Mouse (Mus musculus): ENCODE results near the gene Cdkn3.
"Not testable (repeated sequence)": the region's sequence is repeated elsewhere in the genome, so short reads cannot be mapped to it uniquely, and the experiment has no call there.

Gene Cdkn3

GRCm38 (mm10) chr14:46760355-46761029, at the start of gene Cdkn3:
Cdkn3 (plus strand) TSS chr14:46760541.
- DNase-seq, result peak; percentile 97

DNA sequence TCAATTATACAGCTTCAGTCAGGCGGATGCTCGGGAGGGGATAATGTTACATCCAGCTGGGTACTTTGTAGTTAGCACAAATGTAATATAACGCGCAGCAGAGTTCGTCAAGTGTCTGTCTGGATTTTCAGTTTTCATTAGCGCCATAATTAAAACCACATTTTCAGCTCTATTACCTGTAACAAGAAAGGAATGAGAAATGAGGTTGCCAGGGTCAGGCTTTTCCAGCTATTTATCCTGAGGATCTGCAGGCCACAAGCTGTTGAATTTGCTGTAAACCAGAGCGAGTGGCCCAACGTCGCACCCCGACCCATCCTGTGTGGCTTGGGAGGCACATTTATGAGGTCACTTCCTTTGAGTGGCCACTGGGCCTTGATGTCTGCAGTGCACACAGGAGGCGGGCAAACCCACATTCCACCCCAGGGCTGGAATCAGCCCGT, 41.8 kb upstream of the Cdkn3 start:
- DNase-seq, result no peak

GRCm38 (mm10) chr14:46722031-46722430, 38.3 kb upstream of the Cdkn3 start:
- DNase-seq, result peak; percentile 82

- DNase-seq, result peak; percentile 50
Observed at GRCm38 (mm10) chr14:46723828-46724227, 36.5 kb upstream of the Cdkn3 start.

GRCm38 (mm10) chr14:46724941-46725340, 35.4 kb upstream of the Cdkn3 start:
- no peak for DNase-seq

DNA sequence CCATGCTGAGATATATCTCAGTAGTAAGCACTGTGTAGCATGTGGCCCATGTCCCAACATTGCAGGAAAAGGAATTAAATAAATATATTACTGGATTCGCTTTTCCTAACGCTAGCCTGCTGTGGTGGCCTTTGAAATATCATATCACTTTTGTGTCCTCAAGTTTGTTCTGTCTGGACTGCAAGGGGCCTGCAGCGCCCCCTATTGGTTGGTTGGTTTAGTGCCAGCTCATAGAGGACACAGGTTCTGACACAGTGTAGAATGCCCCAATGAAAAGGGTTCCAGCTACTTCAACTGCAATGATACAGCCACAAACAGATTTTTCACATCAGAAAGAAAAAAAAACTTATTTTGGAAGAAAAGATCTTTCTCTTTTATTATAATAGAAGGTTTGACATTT, 34.6 kb upstream of the Cdkn3 start:
- peak; percentile 22 for DNase-seq

GRCm38 (mm10) chr14:46734262-46734661, 26.1 kb upstream of the Cdkn3 start:
- DNase-seq, result peak; percentile 6

- DNase-seq, result peak; percentile 15
Observed at GRCm38 (mm10) chr14:46734761-46735455, 25.4 kb upstream of the Cdkn3 start.

GRCm38 (mm10) chr14:46736366-46736765, 24.0 kb upstream of the Cdkn3 start:
- DNase-seq, result no peak

- not testable (repeated sequence) for DNase-seq
Observed at GRCm38 (mm10) chr14:46737346-46737745, 23.0 kb upstream of the Cdkn3 start.

GRCm38 (mm10) chr14:46742674-46743073, 17.7 kb upstream of the Cdkn3 start:
- no peak for DNase-seq

- no peak for DNase-seq
Observed at GRCm38 (mm10) chr14:46745413-46745812, 14.9 kb upstream of the Cdkn3 start.

DNA sequence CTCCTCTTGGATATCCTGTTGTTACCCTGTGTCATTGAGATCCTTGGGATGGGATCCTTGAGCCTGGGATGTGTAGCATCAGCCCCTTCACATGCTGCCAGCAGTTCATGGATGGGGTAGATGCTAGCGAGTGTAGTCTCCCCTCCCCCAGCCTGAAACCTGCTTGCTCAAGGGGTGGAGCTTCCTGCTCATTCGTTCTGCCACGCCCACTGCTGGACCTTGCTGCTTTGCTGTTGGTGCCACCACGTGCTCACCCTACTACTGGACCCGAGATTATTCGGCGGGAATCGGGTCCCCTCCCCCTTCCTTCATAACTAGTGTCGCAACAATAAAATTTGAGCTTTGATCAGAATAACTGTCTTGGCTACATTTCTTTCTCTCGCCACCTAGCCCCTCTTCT, 6.0 kb upstream of the Cdkn3 start:
- DNase-seq, result not testable (repeated sequence)

DNA sequence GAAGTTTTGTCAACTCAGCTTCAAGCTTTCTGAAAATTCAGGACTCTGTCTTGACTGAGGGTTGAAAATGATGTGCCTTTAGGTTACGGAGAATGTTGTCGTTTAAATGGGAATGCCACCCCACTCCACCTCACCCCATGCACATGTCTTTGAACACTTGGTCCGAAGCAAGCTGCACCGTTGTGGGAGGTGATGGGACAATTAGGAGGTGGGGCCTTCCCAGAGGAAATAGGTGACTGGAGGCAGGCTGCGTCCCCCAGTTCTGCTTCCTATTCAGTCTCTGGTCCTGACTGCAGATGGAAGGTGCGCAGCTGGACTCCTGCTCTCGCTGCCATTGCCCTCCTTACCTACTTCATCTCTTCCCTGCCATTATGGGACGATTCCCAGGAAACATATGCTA, 4.5 kb upstream of the Cdkn3 start:
- DNase-seq, result no peak

DNA sequence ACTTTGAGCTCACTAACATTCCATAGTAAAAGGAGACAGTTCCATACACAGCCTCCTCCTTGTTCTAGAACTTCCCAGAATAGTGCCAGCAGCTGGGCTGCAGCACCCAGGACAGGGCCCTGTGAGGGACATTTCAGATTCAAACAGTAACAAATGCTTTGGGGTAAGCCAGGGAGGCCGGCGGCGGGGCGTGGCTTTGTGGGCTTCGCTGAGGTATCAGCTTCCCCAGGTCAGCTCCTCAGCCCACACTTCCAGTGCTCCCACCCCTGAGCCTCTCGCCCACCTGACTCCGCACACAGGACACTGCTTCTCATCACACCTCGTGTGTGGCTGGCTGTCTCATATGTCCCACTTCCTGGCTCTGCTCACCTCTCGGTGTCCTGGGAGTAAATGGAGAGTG, 2.6 kb upstream of the Cdkn3 start:
- DNase-seq, result no peak

DNA sequence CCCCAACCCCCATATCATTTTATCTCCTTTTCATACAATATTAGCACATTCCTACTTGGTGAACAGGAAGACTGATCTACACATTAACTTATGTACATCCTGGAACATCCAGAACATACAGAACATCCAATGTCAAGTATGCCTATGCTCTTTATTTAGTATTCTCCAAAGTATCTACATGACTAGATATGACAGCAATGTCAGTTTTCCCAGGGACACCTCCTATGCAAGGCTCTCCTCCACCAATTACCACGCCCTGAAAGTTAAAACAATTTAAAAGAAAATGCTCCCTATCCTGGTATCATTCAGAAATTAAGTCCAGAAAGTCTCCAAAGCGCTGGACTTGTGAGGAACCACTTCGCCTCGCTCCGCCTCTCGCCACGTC, 379 bp upstream of the Cdkn3 start:
- no peak for DNase-seq

DNA sequence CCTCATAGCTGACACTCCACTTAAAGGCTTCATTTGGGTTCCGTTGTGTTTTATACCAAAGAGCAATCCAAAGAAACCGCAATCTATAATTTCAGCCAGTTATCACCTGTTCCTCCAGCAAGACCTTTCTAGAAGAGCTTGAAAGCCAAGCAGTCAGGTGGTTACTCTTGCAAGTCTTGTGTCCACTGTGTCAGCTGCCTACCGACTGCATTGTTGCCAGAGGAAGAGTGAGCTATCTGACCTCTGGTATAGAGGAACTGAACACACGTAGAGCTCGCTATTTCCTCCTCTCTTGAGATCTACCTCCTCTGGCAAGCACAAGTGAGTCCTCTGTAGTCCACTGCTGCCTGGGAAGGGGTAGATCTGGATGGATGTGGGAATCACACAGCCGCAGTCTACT, 845 bp downstream of the Cdkn3 start:
- peak; percentile 8 for DNase-seq

- no peak for DNase-seq
Observed at GRCm38 (mm10) chr14:46767116-46767515, 6.8 kb downstream of the Cdkn3 start.

DNA sequence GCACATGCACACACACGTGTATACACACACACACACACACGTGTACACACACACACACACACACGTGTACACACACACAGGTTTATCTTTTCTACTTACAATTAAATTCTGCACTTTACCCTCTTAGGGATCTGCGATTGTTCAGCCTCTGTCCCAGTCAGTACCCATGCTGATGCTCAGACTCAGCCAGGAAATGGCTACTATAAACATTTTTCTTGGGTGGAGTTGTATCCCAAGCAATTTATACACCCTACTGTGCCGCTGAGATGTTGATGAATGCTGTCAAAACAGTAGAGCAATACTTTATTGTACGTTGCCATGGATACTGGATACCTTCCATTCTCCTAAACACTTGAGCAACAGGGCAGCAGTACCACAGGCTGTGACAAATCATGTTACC, 9.7 kb downstream of the Cdkn3 start:
- peak; percentile 20 for DNase-seq

- DNase-seq, result no peak
Observed at GRCm38 (mm10) chr14:46778756-46779155, 18.4 kb downstream of the Cdkn3 start.

GRCm38 (mm10) chr14:46779217-46779616, 18.9 kb downstream of the Cdkn3 start:
- no peak for DNase-seq

- no peak for DNase-seq
Observed at GRCm38 (mm10) chr14:46781086-46781485, 20.7 kb downstream of the Cdkn3 start.

DNA sequence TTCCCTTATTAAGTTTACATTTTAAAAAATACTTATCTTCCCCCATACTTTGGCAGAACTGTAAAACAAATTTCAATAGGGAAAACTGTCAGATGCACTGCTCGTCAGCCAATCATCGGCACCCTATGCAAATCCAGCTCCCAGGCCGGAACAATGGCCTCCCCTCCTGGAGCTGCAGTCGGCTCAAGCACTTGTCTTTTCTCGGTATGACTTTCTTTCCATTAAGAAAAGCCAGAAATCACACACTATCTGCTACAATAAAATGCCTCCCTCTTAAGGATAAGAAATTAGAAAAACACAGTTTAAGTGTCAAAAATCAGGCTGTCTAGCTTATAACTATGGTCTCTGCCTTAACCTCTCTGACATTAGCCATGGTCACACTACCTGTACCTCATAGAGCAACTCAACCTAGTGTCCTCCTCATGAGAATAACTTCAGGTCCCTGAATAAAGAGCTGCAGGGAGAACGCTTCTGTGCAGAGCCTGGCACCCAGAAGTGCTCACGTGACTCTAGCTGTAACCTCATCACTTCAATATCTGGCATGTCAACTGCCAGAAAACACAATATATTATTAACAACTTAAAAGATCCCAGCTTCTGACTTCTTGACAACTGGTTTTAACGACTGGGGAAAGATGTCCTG, 22.0 kb downstream of the Cdkn3 start:
- DNase-seq, result no peak

GRCm38 (mm10) chr14:46783327-46783926, 23.1 kb downstream of the Cdkn3 start:
- DNase-seq, result no peak
